Mouse (Mus musculus): Measurements from ENCODE around the gene Fggy. TPM values are rescaled to one million over a fixed set of nuclear protein-coding genes. Genes with fewer than 3 reads are reported as not detected.

Fggy gene
- polyA plus RNA-seq, 1 experiment, result 19.0 TPM

- Histone ChIP-seq H3K4me3 (ENCODE audit: insufficient read depth, low read length) (no peak overlapping the region), H3K4me1 (ENCODE audit: control insufficient read depth, insufficient read depth, low read length) (no peaks in the 10 kb centered on the region), H3K27ac (ENCODE audit: insufficient read depth, low read depth, low read length) (no peak overlapping the region)
- TF ChIP-seq POLR2A (IDR thresholded peaks at IDR 0.05; ENCODE audit: borderline replicate concordance, low read depth, low read length) (no peak), CTCF (IDR thresholded peaks at IDR 0.05; ENCODE audit: low read depth, low read length) (no peak)
These were observed 381.4 kb downstream of the Fggy start for GRCm38 (mm10) chr4:95938701-95939100.

DNA sequence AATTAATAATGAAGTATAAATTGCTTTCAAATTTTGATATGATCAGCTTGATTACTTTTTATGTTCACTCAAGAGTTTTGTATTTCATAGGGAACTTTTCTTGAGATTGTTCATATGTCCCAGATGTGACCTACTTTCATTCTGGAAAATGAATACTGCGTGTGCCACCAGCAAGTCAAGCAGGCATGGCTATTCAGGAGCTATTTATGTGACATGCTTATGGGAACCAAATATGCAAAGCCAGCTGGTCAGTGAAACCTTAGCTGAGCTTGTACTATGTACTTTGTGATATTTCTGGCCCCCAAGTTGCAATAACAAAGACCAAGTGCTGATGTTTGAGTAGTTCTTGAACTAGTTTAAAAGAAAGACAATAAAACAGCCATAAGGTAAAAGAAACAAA is 390.6 kb downstream of the Fggy start:
- Histone ChIP-seq H3K27ac (ENCODE audit: insufficient read depth, low read depth, low read length) (no peak overlapping the region), H3K4me1 (ENCODE audit: control insufficient read depth, insufficient read depth, low read length) (no peaks in the 10 kb centered on the region), H3K4me3 (ENCODE audit: insufficient read depth, low read length) (no peak overlapping the region)
- TF ChIP-seq CTCF (IDR thresholded peaks at IDR 0.05; ENCODE audit: low read depth, low read length), result no peak
- no peak for TF ChIP-seq POLR2A (IDR thresholded peaks at IDR 0.05; ENCODE audit: borderline replicate concordance, low read depth, low read length)

GRCm38 (mm10) chr4:95953328-95953727 is 396.0 kb downstream of the Fggy start:
- no peaks in the 10 kb centered on the region for H3K4me1 ChIP-seq (ENCODE audit: control insufficient read depth, insufficient read depth, low read length)
- TF ChIP-seq CTCF (IDR thresholded peaks at IDR 0.05; ENCODE audit: low read depth, low read length) (no peak), POLR2A (IDR thresholded peaks at IDR 0.05; ENCODE audit: borderline replicate concordance, low read depth, low read length) (no peak)
- no peak overlapping the region for H3K4me3 ChIP-seq (ENCODE audit: insufficient read depth, low read length)
- H3K27ac ChIP-seq (ENCODE audit: insufficient read depth, low read depth, low read length), result no peak overlapping the region

DNA sequence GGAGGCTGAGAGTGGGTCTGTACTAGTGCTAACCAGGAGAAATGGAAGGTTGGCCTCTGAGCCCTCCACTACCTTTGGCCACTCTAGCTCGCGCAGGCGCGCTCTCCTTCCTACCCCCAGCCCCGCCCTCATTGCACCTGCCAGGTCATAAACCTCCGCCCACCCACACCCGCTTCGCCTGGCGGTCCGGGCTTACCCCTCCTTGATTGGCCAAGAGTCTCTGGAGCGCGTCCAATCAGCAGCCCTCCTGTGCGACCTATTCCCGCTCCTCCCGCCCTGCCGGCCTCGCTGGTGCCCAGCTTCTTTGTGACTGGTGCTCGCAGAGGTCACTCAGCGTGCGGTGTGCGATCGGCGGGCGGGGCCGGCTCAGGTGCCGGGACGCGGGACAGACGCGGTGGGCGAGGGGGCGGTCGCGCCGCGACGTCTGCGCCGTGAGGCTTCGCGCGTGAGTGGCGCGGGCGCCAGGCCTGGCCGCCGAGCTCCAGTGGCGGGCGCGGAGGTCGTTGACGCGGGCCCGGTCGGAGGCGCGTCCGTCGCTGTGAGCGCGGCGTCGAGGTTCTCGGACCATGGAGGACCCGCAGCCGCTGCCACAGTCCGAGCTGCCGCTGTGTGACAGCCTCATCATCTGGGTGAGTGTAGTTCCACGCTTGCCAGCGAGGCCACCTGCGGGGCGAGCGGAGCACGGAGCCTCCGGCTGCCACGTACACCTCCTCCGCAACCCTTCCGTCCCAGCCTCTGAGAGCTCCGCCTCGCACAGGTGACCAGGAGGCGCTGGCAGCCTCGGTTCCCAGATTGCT is 409.8 kb downstream of the Fggy start, which contains the start of gene Hook1:
Gene Hook1, plus strand, starts transcription at position 313 of the 797 bp plus-strand sequence.
- Histone ChIP-seq H3K27ac (ENCODE audit: insufficient read depth, low read depth, low read length) (no peak within 1 kb of the TSS), H3K4me1 (ENCODE audit: control insufficient read depth, insufficient read depth, low read length) (no peaks in the 10 kb centered on the region), H3K4me3 (ENCODE audit: insufficient read depth, low read length) (peak within 1 kb of the TSS; percentile 61)
- TF ChIP-seq POLR2A (IDR thresholded peaks at IDR 0.05; ENCODE audit: borderline replicate concordance, low read depth, low read length) (no peak), CTCF (IDR thresholded peaks at IDR 0.05; ENCODE audit: low read depth, low read length) (no peak)
